Mouse (Mus musculus): ENCODE measurements around the gene Serinc3. TPM values are rescaled to one million over a fixed set of nuclear protein-coding genes. Genes with fewer than 3 reads are reported as not detected.

The Serinc3 gene
- polyA plus RNA-seq, 1 experiment from 2014 or later: 71.3 TPM

GRCm38 (mm10) chr2:163617874-163618273 lies 27.1 kb downstream of the Serinc3 start:
- Histone ChIP-seq H3K27me3 (ENCODE audit: control insufficient read depth, insufficient read depth, low read length) (no peaks in the 10 kb centered on the region), H3K4me3 (ENCODE audit: low read length) (no peak overlapping the region), H3K36me3 (ENCODE audit: control insufficient read depth, insufficient read depth) (peaks cover 53% of the 10 kb centered on the region), H3K9me3 (replicated peaks; ENCODE audit: control insufficient read depth, low read length) (0 out of 2 replicates have a peak, but pooled peaks cover 4% of the 10 kb centered on the region), H3K4me2 (ENCODE audit: low read depth, low read length) (no peak overlapping the region), H3K9ac (ENCODE audit: low read length) (no peak overlapping the region), H3K4me1 (ENCODE audit: control insufficient read depth, insufficient read depth, low read length) (no peaks in the 10 kb centered on the region), H3K27ac (ENCODE audit: low read length) (no peak overlapping the region)
- ATAC-seq (replicated peaks; ENCODE audit: extremely low read depth, insufficient read depth, low FRiP score): no peak
- whole genome bisulfite sequencing: 85% methylated on average over 4 of the region's 4 CpGs

GRCm38 (mm10) chr2:163617232-163617863 lies 27.6 kb downstream of the Serinc3 start:
- 77% methylated on average over 3 of the region's 3 CpGs for WGBS
- no peak overlapping the region for H3K4me2 ChIP-seq (ENCODE audit: low read depth, low read length)
- peaks cover 58% of the 10 kb centered on the region for H3K36me3 ChIP-seq (ENCODE audit: control insufficient read depth, insufficient read depth)
- no peak overlapping the region for H3K4me3 ChIP-seq (ENCODE audit: low read length)
- no peak for ATAC-seq (replicated peaks; ENCODE audit: extremely low read depth, insufficient read depth, low FRiP score)
- no peak overlapping the region for H3K9ac ChIP-seq (ENCODE audit: low read length)
- 0 out of 2 replicates have a peak, but pooled peaks cover 4% of the 10 kb centered on the region for H3K9me3 ChIP-seq (replicated peaks; ENCODE audit: control insufficient read depth, low read length)
- H3K4me1 ChIP-seq (ENCODE audit: control insufficient read depth, insufficient read depth, low read length): no peaks in the 10 kb centered on the region
- no peak overlapping the region for H3K27ac ChIP-seq (ENCODE audit: low read length)
- H3K27me3 ChIP-seq (ENCODE audit: control insufficient read depth, insufficient read depth, low read length): no peaks in the 10 kb centered on the region

- H3K36me3 ChIP-seq (ENCODE audit: control insufficient read depth, insufficient read depth): peaks cover 55% of the 10 kb centered on the region
- no peaks in the 10 kb centered on the region for H3K4me1 ChIP-seq (ENCODE audit: control insufficient read depth, insufficient read depth, low read length)
- H3K4me2 ChIP-seq (ENCODE audit: low read depth, low read length): no peak overlapping the region
- H3K27ac ChIP-seq (ENCODE audit: low read length): no peak overlapping the region
- ATAC-seq (replicated peaks; ENCODE audit: extremely low read depth, insufficient read depth, low FRiP score): no peak
- H3K4me3 ChIP-seq (ENCODE audit: low read length): no peak overlapping the region
- 77% methylated on average over 3 of the region's 3 CpGs for WGBS
- H3K9ac ChIP-seq (ENCODE audit: low read length): no peak overlapping the region
- H3K27me3 ChIP-seq (ENCODE audit: control insufficient read depth, insufficient read depth, low read length): no peaks in the 10 kb centered on the region
- H3K9me3 ChIP-seq (replicated peaks; ENCODE audit: control insufficient read depth, low read length): 0 out of 2 replicates have a peak, but pooled peaks cover 4% of the 10 kb centered on the region
Observed at GRCm38 (mm10) chr2:163616652-163617227, 28.2 kb downstream of the Serinc3 start.

GRCm38 (mm10) chr2:163615906-163616651 lies 28.9 kb downstream of the Serinc3 start:
- Histone ChIP-seq H3K4me3 (ENCODE audit: low read length) (no peak overlapping the region), H3K4me2 (ENCODE audit: low read depth, low read length) (no peak overlapping the region), H3K9me3 (replicated peaks; ENCODE audit: control insufficient read depth, low read length) (0 out of 2 replicates have a peak, but pooled peaks cover 4% of the 10 kb centered on the region), H3K27me3 (ENCODE audit: control insufficient read depth, insufficient read depth, low read length) (no peaks in the 10 kb centered on the region), H3K36me3 (ENCODE audit: control insufficient read depth, insufficient read depth) (peaks cover 53% of the 10 kb centered on the region), H3K9ac (ENCODE audit: low read length) (no peak overlapping the region), H3K27ac (ENCODE audit: low read length) (no peak overlapping the region), H3K4me1 (ENCODE audit: control insufficient read depth, insufficient read depth, low read length) (no peaks in the 10 kb centered on the region)
- no peak for ATAC-seq (replicated peaks; ENCODE audit: extremely low read depth, insufficient read depth, low FRiP score)
- WGBS: 86% methylated on average over 4 of the region's 4 CpGs

- ATAC-seq (replicated peaks; ENCODE audit: extremely low read depth, insufficient read depth, low FRiP score): no peak
- Histone ChIP-seq H3K27ac (ENCODE audit: low read length) (no peak overlapping the region), H3K36me3 (ENCODE audit: control insufficient read depth, insufficient read depth) (peaks cover 51% of the 10 kb centered on the region), H3K4me2 (ENCODE audit: low read depth, low read length) (no peak overlapping the region), H3K9ac (ENCODE audit: low read length) (no peak overlapping the region), H3K27me3 (ENCODE audit: control insufficient read depth, insufficient read depth, low read length) (no peaks in the 10 kb centered on the region), H3K9me3 (replicated peaks; ENCODE audit: control insufficient read depth, low read length) (0 out of 2 replicates have a peak, but pooled peaks cover 4% of the 10 kb centered on the region), H3K4me3 (ENCODE audit: low read length) (no peak overlapping the region), H3K4me1 (ENCODE audit: control insufficient read depth, insufficient read depth, low read length) (no peaks in the 10 kb centered on the region)
- WGBS: 92% methylated on average over 9 of the region's 9 CpGs
Observed at GRCm38 (mm10) chr2:163615401-163615800, 29.5 kb downstream of the Serinc3 start.

GRCm38 (mm10) chr2:163613990-163614389 lies 30.9 kb downstream of the Serinc3 start:
- Histone ChIP-seq H3K4me2 (ENCODE audit: low read depth, low read length) (no peak overlapping the region), H3K9ac (ENCODE audit: low read length) (no peak overlapping the region), H3K36me3 (ENCODE audit: control insufficient read depth, insufficient read depth) (peaks cover 37% of the 10 kb centered on the region), H3K4me3 (ENCODE audit: low read length) (no peak overlapping the region), H3K9me3 (replicated peaks; ENCODE audit: control insufficient read depth, low read length) (0 out of 2 replicates have a peak, but pooled peaks cover 4% of the 10 kb centered on the region), H3K27ac (ENCODE audit: low read length) (no peak overlapping the region), H3K4me1 (ENCODE audit: control insufficient read depth, insufficient read depth, low read length) (no peaks in the 10 kb centered on the region), H3K27me3 (ENCODE audit: control insufficient read depth, insufficient read depth, low read length) (no peaks in the 10 kb centered on the region)
- ATAC-seq (replicated peaks; ENCODE audit: extremely low read depth, insufficient read depth, low FRiP score): no peak
- WGBS: 94% methylated on average over 4 of the region's 4 CpGs

GRCm38 (mm10) chr2:163613206-163613605 lies 31.7 kb downstream of the Serinc3 start:
- 92% methylated on average over 5 of the region's 5 CpGs for WGBS
- no peak for ATAC-seq (replicated peaks; ENCODE audit: extremely low read depth, insufficient read depth, low FRiP score)
- H3K36me3 ChIP-seq (ENCODE audit: control insufficient read depth, insufficient read depth): peaks cover 31% of the 10 kb centered on the region

GRCm38 (mm10) chr2:163611176-163611575 lies 33.8 kb downstream of the Serinc3 start:
- 0 out of 2 replicates have a peak, but pooled peaks cover 4% of the 10 kb centered on the region for H3K9me3 ChIP-seq (replicated peaks; ENCODE audit: control insufficient read depth, low read length)
- no peaks in the 10 kb centered on the region for H3K4me1 ChIP-seq (ENCODE audit: control insufficient read depth, insufficient read depth, low read length)
- no peaks in the 10 kb centered on the region for H3K27me3 ChIP-seq (ENCODE audit: control insufficient read depth, insufficient read depth, low read length)
- H3K36me3 ChIP-seq (ENCODE audit: control insufficient read depth, insufficient read depth): peaks cover 27% of the 10 kb centered on the region
- no peak overlapping the region for H3K4me2 ChIP-seq (ENCODE audit: low read depth, low read length)
- no peak overlapping the region for H3K27ac ChIP-seq (ENCODE audit: low read length)
- no peak overlapping the region for H3K4me3 ChIP-seq (ENCODE audit: low read length)
- WGBS: 76% methylated on average over 9 of the region's 9 CpGs
- no peak for ATAC-seq (replicated peaks; ENCODE audit: extremely low read depth, insufficient read depth, low FRiP score)
- H3K9ac ChIP-seq (ENCODE audit: low read length): no peak overlapping the region

More at GRCm38 (mm10) chr2:163613206-163613605, 31.7 kb downstream of the Serinc3 start:
- Histone ChIP-seq H3K9me3 (replicated peaks; ENCODE audit: control insufficient read depth, low read length) (0 out of 2 replicates have a peak, but pooled peaks cover 4% of the 10 kb centered on the region), H3K4me1 (ENCODE audit: control insufficient read depth, insufficient read depth, low read length) (no peaks in the 10 kb centered on the region), H3K9ac (ENCODE audit: low read length) (no peak overlapping the region), H3K27ac (ENCODE audit: low read length) (no peak overlapping the region), H3K27me3 (ENCODE audit: control insufficient read depth, insufficient read depth, low read length) (no peaks in the 10 kb centered on the region), H3K4me2 (ENCODE audit: low read depth, low read length) (no peak overlapping the region), H3K4me3 (ENCODE audit: low read length) (no peak overlapping the region)
